Mouse (Mus musculus): ENCODE data around the gene Cyb5d2. TPM values are rescaled to one million over a fixed set of nuclear protein-coding genes. Genes with fewer than 3 reads are reported as not detected.

The Cyb5d2 gene
- 4.1 TPM in 2 replicates for polyA plus RNA-seq (2015; fragmentation: Nextera tagmentation; extraction: Ambion mirVana)

- Histone ChIP-seq H3K4me2 (ENCODE audit: low read depth, low read length) (peak within 1 kb of the TSS; percentile 88), H3K4me3 (ENCODE audit: low read depth, low read length) (peak within 1 kb of the TSS; percentile 91), H3K27me3 (ENCODE audit: insufficient read depth, low read length) (no peaks in the 10 kb centered on the region), H3K9me3 (ENCODE audit: low read length) (no peaks in the 10 kb centered on the region), H3K27ac (ENCODE audit: low read depth) (peak within 1 kb of the TSS; percentile 88), H3K36me3 (replicated peaks; ENCODE audit: insufficient read depth, low read length) (no peaks in the 10 kb centered on the region), H3K9ac (replicated peaks) (peak within 1 kb of the TSS; percentile 89), H3K4me1 (ENCODE audit: insufficient read depth) (peaks cover 10% of the 10 kb centered on the region)
- ATAC-seq (peak; percentile 95), DNase-seq (peak; percentile 96)
- no peak for TF ChIP-seq CTCF (IDR thresholded peaks at IDR 0.05; ENCODE audit: low read depth)
- TF ChIP-seq EP300 (IDR thresholded peaks at IDR 0.05; ENCODE audit: low read depth), result peak; percentile 74; the same call in 1 of the 2 replicates
- 1% methylated on average over 69 of the region's 69 CpGs for WGBS (ENCODE audit: insufficient replicate concordance)
Measured at GRCm38 (mm10) chr11:72795455-72796295, at the start of gene Cyb5d2, which contains the start of gene Zzef1. Gene Cyb5d2 (minus strand): TSS chr11:72796142. Gene Zzef1 (plus strand): TSS chr11:72796226.

- Histone ChIP-seq H3K27ac (ENCODE audit: low read depth) (no peak overlapping the region), H3K27me3 (ENCODE audit: insufficient read depth, low read length) (no peaks in the 10 kb centered on the region), H3K4me1 (ENCODE audit: insufficient read depth) (no peaks in the 10 kb centered on the region), H3K4me2 (ENCODE audit: low read depth, low read length) (no peak overlapping the region), H3K36me3 (replicated peaks; ENCODE audit: insufficient read depth, low read length) (peaks cover 31% of the 10 kb centered on the region), H3K4me3 (ENCODE audit: low read depth, low read length) (no peak overlapping the region), H3K9me3 (ENCODE audit: low read length) (no peaks in the 10 kb centered on the region), H3K9ac (replicated peaks) (no peak overlapping the region)
- TF ChIP-seq CTCF (IDR thresholded peaks at IDR 0.05; ENCODE audit: low read depth), result no peak
- no peak for TF ChIP-seq EP300 (IDR thresholded peaks at IDR 0.05; ENCODE audit: low read depth)
- 83% methylated on average over 2 of the region's 2 CpGs for WGBS (ENCODE audit: insufficient replicate concordance)
- no peak for DNase-seq
- ATAC-seq, result no peak
Measured at GRCm38 (mm10) chr11:72845526-72845925, 49.6 kb upstream of the Cyb5d2 start.

- no peaks in the 10 kb centered on the region for H3K27me3 ChIP-seq (ENCODE audit: insufficient read depth, low read length)
- H3K4me3 ChIP-seq (ENCODE audit: low read depth, low read length), result no peak overlapping the region
- no peak for ATAC-seq
- no peaks in the 10 kb centered on the region for H3K4me1 ChIP-seq (ENCODE audit: insufficient read depth)
- H3K9ac ChIP-seq (replicated peaks), result no peak overlapping the region
- H3K4me2 ChIP-seq (ENCODE audit: low read depth, low read length), result no peak overlapping the region
- TF ChIP-seq CTCF (IDR thresholded peaks at IDR 0.05; ENCODE audit: low read depth) (no peak), EP300 (IDR thresholded peaks at IDR 0.05; ENCODE audit: low read depth) (no peak)
- H3K27ac ChIP-seq (ENCODE audit: low read depth), result no peak overlapping the region
- DNase-seq, result no peak
- peaks cover 27% of the 10 kb centered on the region for H3K36me3 ChIP-seq (replicated peaks; ENCODE audit: insufficient read depth, low read length)
- no peaks in the 10 kb centered on the region for H3K9me3 ChIP-seq (ENCODE audit: low read length)
Measured at GRCm38 (mm10) chr11:72843576-72843975, 47.6 kb upstream of the Cyb5d2 start.

DNA sequence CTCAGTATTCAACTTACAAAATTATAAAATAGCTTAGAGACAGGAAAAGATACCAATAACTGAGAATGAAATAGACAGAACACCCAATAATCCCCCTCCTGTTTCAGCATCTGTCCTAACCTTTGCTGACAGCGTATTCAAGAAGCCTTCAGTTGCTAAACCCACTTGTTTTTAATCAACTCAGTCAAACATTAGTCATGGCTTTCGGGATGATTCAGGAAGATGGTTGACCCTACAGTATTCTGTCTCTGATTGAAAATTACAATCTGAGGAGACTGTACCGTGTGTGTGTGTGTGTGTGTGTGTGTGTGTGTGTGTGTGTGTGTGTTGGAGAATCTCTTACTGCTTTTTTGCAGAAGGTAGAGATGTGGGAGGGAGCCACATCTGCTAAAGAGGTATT is 46.8 kb upstream of the Cyb5d2 start:
- Histone ChIP-seq H3K27me3 (ENCODE audit: insufficient read depth, low read length) (no peaks in the 10 kb centered on the region), H3K9ac (replicated peaks) (no peak overlapping the region), H3K4me3 (ENCODE audit: low read depth, low read length) (no peak overlapping the region), H3K9me3 (ENCODE audit: low read length) (no peaks in the 10 kb centered on the region), H3K4me2 (ENCODE audit: low read depth, low read length) (no peak overlapping the region), H3K36me3 (replicated peaks; ENCODE audit: insufficient read depth, low read length) (peaks cover 23% of the 10 kb centered on the region), H3K4me1 (ENCODE audit: insufficient read depth) (no peaks in the 10 kb centered on the region), H3K27ac (ENCODE audit: low read depth) (no peak overlapping the region)
- DNase-seq (no peak), ATAC-seq (no peak)
- TF ChIP-seq CTCF (IDR thresholded peaks at IDR 0.05; ENCODE audit: low read depth), result no peak
- no peak for TF ChIP-seq EP300 (IDR thresholded peaks at IDR 0.05; ENCODE audit: low read depth)
- WGBS (ENCODE audit: insufficient replicate concordance), result 79% methylated on average over 3 of the region's 3 CpGs

DNA sequence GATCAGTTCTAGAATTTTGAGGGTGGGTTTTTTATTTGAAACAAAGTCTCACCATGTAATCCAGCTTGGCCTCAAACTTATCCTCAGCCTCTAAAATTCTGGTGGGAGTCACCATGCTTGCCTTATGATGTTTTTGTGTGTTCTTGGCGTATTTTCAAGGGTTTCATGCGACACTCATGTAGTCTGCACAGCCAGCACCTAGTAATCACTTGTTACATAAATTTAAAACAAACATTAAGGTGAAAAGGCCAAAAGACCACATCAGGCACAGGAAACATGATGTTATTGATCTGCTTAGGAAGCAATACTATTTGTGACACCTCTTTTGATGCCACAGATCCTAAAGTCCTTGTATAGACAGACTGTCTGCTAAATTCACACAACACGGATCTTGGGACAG is 33.9 kb upstream of the Cyb5d2 start:
- no peaks in the 10 kb centered on the region for H3K4me1 ChIP-seq (ENCODE audit: insufficient read depth)
- whole genome bisulfite sequencing (ENCODE audit: insufficient replicate concordance), result 69% methylated on average over 3 of the region's 3 CpGs
- no peak overlapping the region for H3K9ac ChIP-seq (replicated peaks)
- H3K9me3 ChIP-seq (ENCODE audit: low read length), result no peaks in the 10 kb centered on the region
- no peak overlapping the region for H3K27ac ChIP-seq (ENCODE audit: low read depth)
- ATAC-seq (peak; percentile 48; the same call in 1 of the 2 replicates), DNase-seq (no peak)
- no peak overlapping the region for H3K4me3 ChIP-seq (ENCODE audit: low read depth, low read length)
- peaks cover 36% of the 10 kb centered on the region for H3K36me3 ChIP-seq (replicated peaks; ENCODE audit: insufficient read depth, low read length)
- H3K27me3 ChIP-seq (ENCODE audit: insufficient read depth, low read length), result no peaks in the 10 kb centered on the region
- no peak for TF ChIP-seq CTCF (IDR thresholded peaks at IDR 0.05; ENCODE audit: low read depth)
- TF ChIP-seq EP300 (IDR thresholded peaks at IDR 0.05; ENCODE audit: low read depth), result no peak
- no peak overlapping the region for H3K4me2 ChIP-seq (ENCODE audit: low read depth, low read length)

- ATAC-seq, result no peak
Measured at GRCm38 (mm10) chr11:72821041-72821440, 25.1 kb upstream of the Cyb5d2 start.

More at GRCm38 (mm10) chr11:72821041-72821440, 25.1 kb upstream of the Cyb5d2 start:
- WGBS (ENCODE audit: insufficient replicate concordance), result 90% methylated on average over 7 of the region's 7 CpGs
- Histone ChIP-seq H3K9me3 (ENCODE audit: low read length) (no peaks in the 10 kb centered on the region), H3K4me2 (ENCODE audit: low read depth, low read length) (no peak overlapping the region), H3K27ac (ENCODE audit: low read depth) (no peak overlapping the region), H3K4me3 (ENCODE audit: low read depth, low read length) (no peak overlapping the region), H3K27me3 (ENCODE audit: insufficient read depth, low read length) (no peaks in the 10 kb centered on the region), H3K4me1 (ENCODE audit: insufficient read depth) (no peaks in the 10 kb centered on the region), H3K36me3 (replicated peaks; ENCODE audit: insufficient read depth, low read length) (peaks cover 59% of the 10 kb centered on the region), H3K9ac (replicated peaks) (no peak overlapping the region)
- no peak for TF ChIP-seq EP300 (IDR thresholded peaks at IDR 0.05; ENCODE audit: low read depth)
- TF ChIP-seq CTCF (IDR thresholded peaks at IDR 0.05; ENCODE audit: low read depth), result no peak
- DNase-seq, result no peak

Measured in liver, postnatal 0 days (tissue).